Mouse (Mus musculus): Measurements from ENCODE around the gene Megf11.

GRCm38 (mm10) chr9:64494647-64495046 is 109.2 kb downstream of the Megf11 start:
- TF ChIP-seq MYOG (IDR thresholded peaks at IDR 0.05; ENCODE audit: control insufficient read depth in 1 of 3, insufficient read depth in 1 of 3, insufficient read length in 2 of 3, low read depth in 2 of 3) (no peak), SRF (IDR thresholded peaks at IDR 0.05; ENCODE audit: control insufficient read depth, insufficient read length, low read depth) (no peak)

Data from myocyte (in vitro differentiated cells).